Mouse (Mus musculus): ENCODE results near the gene Eif3l. TPM values are rescaled to one million over a fixed set of nuclear protein-coding genes. Genes with fewer than 3 reads are reported as not detected.
A peak's percentile ranks its signal among the peaks of the same experiment; 100 is the strongest.

Eif3l gene
- polyA plus RNA-seq, 2 experiments: 198 to 214 TPM

- Histone ChIP-seq H3K4me2 (replicated peaks; ENCODE audit: low read depth, low read length, severe bottlenecking) (no peak overlapping the region), H3K27me3 (ENCODE audit: control insufficient read depth, insufficient read depth, low read length) (no peaks in the 10 kb centered on the region), H3K9me3 (ENCODE audit: control insufficient read depth, low read length) (no peaks in the 10 kb centered on the region), H3K36me3 (ENCODE audit: control insufficient read depth, insufficient read depth, low read length) (peaks cover 75% of the 10 kb centered on the region), H3K4me1 (ENCODE audit: control insufficient read depth, insufficient read depth, low read length) (peaks cover 13% of the 10 kb centered on the region), H3K4me3 (replicated peaks; ENCODE audit: low read length) (no peak overlapping the region), H3K27ac (replicated peaks; ENCODE audit: low read depth, low read length) (no peak overlapping the region), H3K9ac (ENCODE audit: low read depth, low read length, severe bottlenecking) (no peak overlapping the region)
- WGBS: 68% methylated on average over 7 of the region's 7 CpGs
- TF ChIP-seq POLR2A (IDR thresholded peaks at IDR 0.05; ENCODE audit: borderline replicate concordance, extremely low read depth, insufficient read depth, insufficient read length): no peak
- ATAC-seq (ENCODE audit: low FRiP score, low read depth) (no peak), DNase-seq (ENCODE audit: low spot score) (no peak)
These were observed 56.5 kb downstream of the Eif3l start for GRCm38 (mm10) chr15:79131442-79131841.

GRCm38 (mm10) chr15:79133191-79133661 lies 58.2 kb downstream of the Eif3l start:
- no peaks in the 10 kb centered on the region for H3K27me3 ChIP-seq (ENCODE audit: control insufficient read depth, insufficient read depth, low read length)
- no peak for TF ChIP-seq POLR2A (IDR thresholded peaks at IDR 0.05; ENCODE audit: borderline replicate concordance, extremely low read depth, insufficient read depth, insufficient read length)
- H3K4me2 ChIP-seq (replicated peaks; ENCODE audit: low read depth, low read length, severe bottlenecking): no peak overlapping the region
- no peaks in the 10 kb centered on the region for H3K9me3 ChIP-seq (ENCODE audit: control insufficient read depth, low read length)
- H3K9ac ChIP-seq (ENCODE audit: low read depth, low read length, severe bottlenecking): no peak overlapping the region
- peaks cover 13% of the 10 kb centered on the region for H3K4me1 ChIP-seq (ENCODE audit: control insufficient read depth, insufficient read depth, low read length)
- H3K27ac ChIP-seq (replicated peaks; ENCODE audit: low read depth, low read length): no peak overlapping the region
- no peak overlapping the region for H3K4me3 ChIP-seq (replicated peaks; ENCODE audit: low read length)
- DNase-seq (ENCODE audit: low spot score) (no peak), ATAC-seq (ENCODE audit: low FRiP score, low read depth) (no peak)
- H3K36me3 ChIP-seq (ENCODE audit: control insufficient read depth, insufficient read depth, low read length): peaks cover 58% of the 10 kb centered on the region
- 78% methylated on average over 5 of the region's 6 CpGs for WGBS

GRCm38 (mm10) chr15:79134496-79135270 lies 59.7 kb downstream of the Eif3l start:
- Histone ChIP-seq H3K4me3 (replicated peaks; ENCODE audit: low read length) (no peak overlapping the region), H3K4me2 (replicated peaks; ENCODE audit: low read depth, low read length, severe bottlenecking) (no peak overlapping the region), H3K4me1 (ENCODE audit: control insufficient read depth, insufficient read depth, low read length) (peaks cover 13% of the 10 kb centered on the region), H3K36me3 (ENCODE audit: control insufficient read depth, insufficient read depth, low read length) (peaks cover 49% of the 10 kb centered on the region), H3K9ac (ENCODE audit: low read depth, low read length, severe bottlenecking) (no peak overlapping the region), H3K27me3 (ENCODE audit: control insufficient read depth, insufficient read depth, low read length) (no peaks in the 10 kb centered on the region), H3K27ac (replicated peaks; ENCODE audit: low read depth, low read length) (0 out of 2 replicates have a peak overlapping the region, but pooled peaks have one; percentile 41), H3K9me3 (ENCODE audit: control insufficient read depth, low read length) (no peaks in the 10 kb centered on the region)
- ATAC-seq (ENCODE audit: low FRiP score, low read depth): no peak; the same call in 1 of the 2 replicates
- DNase-seq (ENCODE audit: low spot score): no peak
- TF ChIP-seq POLR2A (IDR thresholded peaks at IDR 0.05; ENCODE audit: borderline replicate concordance, extremely low read depth, insufficient read depth, insufficient read length): no peak
- 84% methylated on average over 9 of the region's 9 CpGs for WGBS

GRCm38 (mm10) chr15:79135332-79135731 lies 60.4 kb downstream of the Eif3l start:
- Histone ChIP-seq H3K9me3 (ENCODE audit: control insufficient read depth, low read length) (no peaks in the 10 kb centered on the region), H3K4me1 (ENCODE audit: control insufficient read depth, insufficient read depth, low read length) (peaks cover 13% of the 10 kb centered on the region), H3K27me3 (ENCODE audit: control insufficient read depth, insufficient read depth, low read length) (no peaks in the 10 kb centered on the region), H3K9ac (ENCODE audit: low read depth, low read length, severe bottlenecking) (no peak overlapping the region), H3K4me2 (replicated peaks; ENCODE audit: low read depth, low read length, severe bottlenecking) (no peak overlapping the region), H3K27ac (replicated peaks; ENCODE audit: low read depth, low read length) (peak overlapping the region; percentile 41; the same call in 1 of the 2 replicates), H3K4me3 (replicated peaks; ENCODE audit: low read length) (no peak overlapping the region), H3K36me3 (ENCODE audit: control insufficient read depth, insufficient read depth, low read length) (peaks cover 43% of the 10 kb centered on the region)
- ATAC-seq (ENCODE audit: low FRiP score, low read depth) (no peak), DNase-seq (ENCODE audit: low spot score) (no peak)
- 69% methylated on average over 9 of the region's 9 CpGs for WGBS
- no peak for TF ChIP-seq POLR2A (IDR thresholded peaks at IDR 0.05; ENCODE audit: borderline replicate concordance, extremely low read depth, insufficient read depth, insufficient read length)

GRCm38 (mm10) chr15:79135783-79136575 lies 61.0 kb downstream of the Eif3l start:
- peaks cover 13% of the 10 kb centered on the region for H3K4me1 ChIP-seq (ENCODE audit: control insufficient read depth, insufficient read depth, low read length)
- H3K4me3 ChIP-seq (replicated peaks; ENCODE audit: low read length): no peak overlapping the region
- no peaks in the 10 kb centered on the region for H3K27me3 ChIP-seq (ENCODE audit: control insufficient read depth, insufficient read depth, low read length)
- peak overlapping the region; percentile 41 for H3K27ac ChIP-seq (replicated peaks; ENCODE audit: low read depth, low read length)
- no peak for TF ChIP-seq POLR2A (IDR thresholded peaks at IDR 0.05; ENCODE audit: borderline replicate concordance, extremely low read depth, insufficient read depth, insufficient read length)
- no peak overlapping the region for H3K4me2 ChIP-seq (replicated peaks; ENCODE audit: low read depth, low read length, severe bottlenecking)
- DNase-seq (ENCODE audit: low spot score) (peak; percentile 42), ATAC-seq (ENCODE audit: low FRiP score, low read depth) (peak; percentile 46; the same call in 1 of the 2 replicates)
- 42% methylated on average over 11 of the region's 11 CpGs for WGBS
- H3K36me3 ChIP-seq (ENCODE audit: control insufficient read depth, insufficient read depth, low read length): peaks cover 36% of the 10 kb centered on the region
- H3K9me3 ChIP-seq (ENCODE audit: control insufficient read depth, low read length): no peaks in the 10 kb centered on the region
- no peak overlapping the region for H3K9ac ChIP-seq (ENCODE audit: low read depth, low read length, severe bottlenecking)

All from limb, embryonic 14.5 days (tissue).